Mouse (Mus musculus): Measurements from ENCODE around the gene Ston2.

The Ston2 gene

GRCm38 (mm10) chr12:91707807-91708206, 80.4 kb downstream of the Ston2 start:
- no peak for DNase-seq (ENCODE audit: low read depth, low spot score)

- no peak for DNase-seq (ENCODE audit: low read depth, low spot score)
Observed at GRCm38 (mm10) chr12:91703533-91703932, 84.7 kb downstream of the Ston2 start.

GRCm38 (mm10) chr12:91702829-91703228, 85.4 kb downstream of the Ston2 start:
- no peak for DNase-seq (ENCODE audit: low read depth, low spot score)

- DNase-seq (ENCODE audit: low read depth, low spot score) = no peak
Observed at GRCm38 (mm10) chr12:91699451-91700141, 88.6 kb downstream of the Ston2 start.

- DNase-seq (ENCODE audit: low read depth, low spot score) = no peak
Observed at GRCm38 (mm10) chr12:91696231-91696630, 92.0 kb downstream of the Ston2 start.

GRCm38 (mm10) chr12:91695761-91696160, 92.4 kb downstream of the Ston2 start:
- no peak for DNase-seq (ENCODE audit: low read depth, low spot score)

GRCm38 (mm10) chr12:91694748-91695147, 93.4 kb downstream of the Ston2 start:
- DNase-seq (ENCODE audit: low read depth, low spot score) = no peak

GRCm38 (mm10) chr12:91693566-91693965, 94.6 kb downstream of the Ston2 start:
- DNase-seq (ENCODE audit: low read depth, low spot score) = no peak

GRCm38 (mm10) chr12:91692991-91693390, 95.2 kb downstream of the Ston2 start:
- no peak for DNase-seq (ENCODE audit: low read depth, low spot score)

GRCm38 (mm10) chr12:91685674-91686290, 102.4 kb downstream of the Ston2 start:
- peak; percentile 40 for DNase-seq (ENCODE audit: low read depth, low spot score)

- no peak for DNase-seq (ENCODE audit: low read depth, low spot score)
Observed at GRCm38 (mm10) chr12:91684840-91685415, 103.3 kb downstream of the Ston2 start.

- no peak for DNase-seq (ENCODE audit: low read depth, low spot score)
Observed at GRCm38 (mm10) chr12:91684101-91684839, 103.9 kb downstream of the Ston2 start.

GRCm38 (mm10) chr12:91683549-91684100, 104.6 kb downstream of the Ston2 start:
- DNase-seq (ENCODE audit: low read depth, low spot score) = no peak

GRCm38 (mm10) chr12:91683096-91683495, 105.1 kb downstream of the Ston2 start:
- no peak for DNase-seq (ENCODE audit: low read depth, low spot score)

GRCm38 (mm10) chr12:91679320-91680064, 108.7 kb downstream of the Ston2 start:
- no peak for DNase-seq (ENCODE audit: low read depth, low spot score)

GRCm38 (mm10) chr12:91675937-91676336, 112.2 kb downstream of the Ston2 start:
- DNase-seq (ENCODE audit: low read depth, low spot score) = no peak

GRCm38 (mm10) chr12:91673141-91673540, 115.0 kb downstream of the Ston2 start:
- no peak for DNase-seq (ENCODE audit: low read depth, low spot score)

GRCm38 (mm10) chr12:91672528-91672927, 115.7 kb downstream of the Ston2 start:
- DNase-seq (ENCODE audit: low read depth, low spot score) = no peak

- DNase-seq (ENCODE audit: low read depth, low spot score) = no peak
Observed at GRCm38 (mm10) chr12:91668529-91669245, 119.5 kb downstream of the Ston2 start.

GRCm38 (mm10) chr12:91667741-91668140, 120.4 kb downstream of the Ston2 start:
- DNase-seq (ENCODE audit: low read depth, low spot score) = no peak

- no peak for DNase-seq (ENCODE audit: low read depth, low spot score)
Observed at GRCm38 (mm10) chr12:91666607-91667006, 121.6 kb downstream of the Ston2 start.
